Mouse (Mus musculus) embryonic facial prominence, embryonic 13.5 days (tissue): ENCODE measurements around the gene Tmie. TPM values are rescaled to one million over a fixed set of nuclear protein-coding genes. Genes with fewer than 3 reads are reported as not detected.
"Not testable (repeated sequence)": the region's sequence is repeated elsewhere in the genome, so short reads cannot be mapped to it uniquely, and the experiment has no call there.

Experiments
- ATAC-seq: fragments of 200-750 bp; cut with Nextera tagmentation; 2 replicates; pipeline ENCODE4 v1.8.0; 2017; ENCODE audit warnings: low read depth; ENCODE audit not compliant: insufficient number of reproducible peaks, insufficient read depth, low FRiP score, low TSS enrichment
- H3K27ac ChIP-seq: fragments of 300-500 bp; sonication (generic); 2 replicates; pipeline ENCODE4 v1.5.1; 2015; ENCODE audit warnings: moderate library complexity, mild to moderate bottlenecking, inconsistent platforms
- H3K27me3 ChIP-seq: fragments of 300-500 bp; sonication (generic); 2 replicates; pipeline ENCODE4 v1.6.1; 2015; ENCODE audit warnings: mild to moderate bottlenecking, inconsistent platforms
- H3K36me3 ChIP-seq: fragments of 300-500 bp; sonication (generic); 2 replicates; pipeline ENCODE4 v1.6.1; 2015; ENCODE audit warnings: mild to moderate bottlenecking, inconsistent platforms
- H3K4me1 ChIP-seq: fragments of 300-500 bp; sonication (generic); 2 replicates; pipeline ENCODE4 v1.6.1; 2015; ENCODE audit warnings: inconsistent platforms
- H3K4me2 ChIP-seq: fragments of 300-500 bp; sonication (generic); 2 replicates; pipeline ENCODE4 v1.6.1; 2015; ENCODE audit warnings: moderate library complexity, mild to moderate bottlenecking, inconsistent platforms
- H3K4me3 ChIP-seq: fragments of 300-500 bp; sonication (generic); 2 replicates; pipeline ENCODE4 v1.5.1; 2015; ENCODE audit warnings: mild to moderate bottlenecking, inconsistent platforms
- H3K9ac ChIP-seq: fragments of 300-500 bp; sonication (generic); 2 replicates; pipeline ENCODE4 v1.6.1; 2015; ENCODE audit warnings: mild to moderate bottlenecking, inconsistent platforms
- H3K9me3 ChIP-seq: fragments of 300-500 bp; sonication (generic); 2 replicates; pipeline ENCODE4 v1.6.1; 2016; ENCODE audit warnings: inconsistent platforms
- WGBS: fragments of 180-500 bp; shearing (Covaris S2); methylation state at CpG from one replicate; pipeline ENCODE4 v1.1.7; 2015; ENCODE audit warnings: mixed read lengths; 5-methylcytosine and 5-hydroxymethylcytosine counted together
- microRNA-seq: library from miRNA; unstranded; fragments of <30 nt; microRNA quantifications from one replicate; pipeline ENCODE4, GENCODE M21; 2016
- polyA plus RNA-seq: library from polyadenylated mRNA; unstranded; fragments of >200 nt; fragmentation: Nextera tagmentation; extraction: Ambion mirVana; gene quantifications from 2 replicates; pipeline ENCODE4 v1.2.1, GENCODE M21; 2015

Gene Tmie
- polyA plus RNA-seq, 1 experiment from 2014 or later: 2.3 TPM

DNA sequence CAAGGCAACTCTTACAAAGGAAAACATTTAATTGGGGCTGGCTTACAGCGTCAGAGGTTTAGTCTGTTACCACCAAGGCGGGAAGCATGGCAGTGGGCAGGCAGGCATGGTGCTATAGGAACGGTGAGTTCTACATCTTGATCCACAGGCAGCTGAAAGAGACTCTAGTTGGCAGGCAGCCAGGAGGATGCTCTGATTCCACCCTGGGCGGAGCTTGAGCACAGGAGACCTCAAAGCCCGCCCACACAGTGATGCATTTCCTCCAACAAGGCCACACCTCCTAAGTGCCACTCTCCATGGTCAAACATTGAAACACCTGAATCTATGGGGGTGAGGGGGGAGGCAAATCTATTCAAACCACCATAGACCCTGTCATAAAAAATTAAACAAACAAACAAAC lies 46.9 kb downstream of the Tmie start:
- H3K4me1 ChIP-seq: no peaks in the 10 kb centered on the region
- H3K4me3 ChIP-seq: no peak overlapping the region
- no peak overlapping the region for H3K4me2 ChIP-seq
- H3K9ac ChIP-seq: no peak overlapping the region
- ATAC-seq: no peak
- H3K36me3 ChIP-seq: no peaks in the 10 kb centered on the region
- no peaks in the 10 kb centered on the region for H3K9me3 ChIP-seq
- no peaks in the 10 kb centered on the region for H3K27me3 ChIP-seq
- WGBS: 69% methylated on average over 5 of the region's 5 CpGs
- no peak overlapping the region for H3K27ac ChIP-seq

- 69% methylated on average over 3 of the region's 3 CpGs for whole genome bisulfite sequencing
- H3K27ac ChIP-seq: no peak within 1 kb of the TSS
- H3K27me3 ChIP-seq: no peaks in the 10 kb centered on the region
Observed at GRCm38 (mm10) chr9:110826390-110826789, 53.5 kb downstream of the Tmie start, which contains the start of gene Prss43. Gene Prss43, plus strand, starts transcription at chr9:110826690.

GRCm38 (mm10) chr9:110825832-110826231 lies 54.1 kb downstream of the Tmie start:
- 75% methylated on average over 7 of the region's 7 CpGs for WGBS
- Histone ChIP-seq H3K36me3 (no peaks in the 10 kb centered on the region), H3K27ac (no peak overlapping the region)

More at GRCm38 (mm10) chr9:110826390-110826789, 53.5 kb downstream of the Tmie start, which contains the start of gene Prss43:
- no peaks in the 10 kb centered on the region for H3K9me3 ChIP-seq
- no peak within 1 kb of the TSS for H3K9ac ChIP-seq
- H3K4me1 ChIP-seq: no peaks in the 10 kb centered on the region; the same call in 1 of the 2 replicates
- no peaks in the 10 kb centered on the region for H3K36me3 ChIP-seq
- no peak within 1 kb of the TSS for H3K4me3 ChIP-seq
- no peak for ATAC-seq
- H3K4me2 ChIP-seq: no peak within 1 kb of the TSS

DNA sequence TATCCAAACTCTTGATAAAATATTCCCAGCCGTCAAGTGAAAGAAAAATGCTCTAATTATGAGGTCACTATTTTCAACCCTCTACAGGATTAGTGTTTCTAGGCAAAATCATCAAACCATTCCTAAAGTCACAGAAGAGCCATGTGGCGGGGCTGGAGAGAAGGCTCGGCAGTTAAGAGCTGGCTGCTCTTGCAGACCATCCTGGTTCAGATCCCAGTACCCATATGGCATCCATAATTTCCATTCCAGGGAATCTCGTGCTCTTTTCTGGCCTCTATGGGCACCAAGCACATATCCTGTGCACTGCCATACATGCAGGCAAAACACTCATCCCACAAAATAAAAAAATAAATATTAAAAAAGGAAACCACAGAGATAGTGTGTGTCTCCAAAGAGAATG lies 54.5 kb downstream of the Tmie start:
- H3K4me2 ChIP-seq: no peak overlapping the region
- no peak for ATAC-seq
- no peaks in the 10 kb centered on the region; the same call in 1 of the 2 replicates for H3K4me1 ChIP-seq
- H3K4me3 ChIP-seq: no peak overlapping the region
- H3K9ac ChIP-seq: no peak overlapping the region
- H3K36me3 ChIP-seq: no peaks in the 10 kb centered on the region
- no peaks in the 10 kb centered on the region for H3K9me3 ChIP-seq
- no peak overlapping the region for H3K27ac ChIP-seq
- WGBS: 70% methylated on average over 4 of the region's 4 CpGs
- H3K27me3 ChIP-seq: no peaks in the 10 kb centered on the region

More at GRCm38 (mm10) chr9:110825832-110826231, 54.1 kb downstream of the Tmie start:
- Histone ChIP-seq H3K4me2 (no peak overlapping the region), H3K4me3 (no peak overlapping the region), H3K9me3 (no peaks in the 10 kb centered on the region), H3K27me3 (no peaks in the 10 kb centered on the region), H3K9ac (no peak overlapping the region), H3K4me1 (no peaks in the 10 kb centered on the region; the same call in 1 of the 2 replicates)
- ATAC-seq: no peak

DNA sequence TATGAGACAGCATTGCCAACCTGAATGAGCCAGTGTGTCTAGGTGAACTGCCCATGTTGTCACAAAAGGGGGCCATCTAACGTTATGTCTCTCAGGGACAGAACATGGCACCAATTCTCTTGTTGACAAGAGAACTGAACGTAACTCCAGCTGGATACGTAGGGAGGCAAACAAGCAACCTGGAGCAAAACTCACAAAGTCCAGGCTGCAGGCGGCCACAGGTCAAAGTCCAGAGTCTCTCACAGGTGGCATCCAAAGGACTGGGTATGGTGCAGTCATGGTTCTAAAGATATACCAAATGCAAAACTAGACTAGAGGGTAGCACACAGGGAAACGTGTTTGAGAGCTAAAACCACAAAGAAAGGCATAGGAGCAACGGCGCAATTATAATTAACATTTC lies 58.5 kb downstream of the Tmie start:
- no peak overlapping the region for H3K4me2 ChIP-seq
- H3K4me3 ChIP-seq: no peak overlapping the region
- 86% methylated on average over 7 of the region's 7 CpGs for WGBS
- ATAC-seq: no peak
- no peaks in the 10 kb centered on the region for H3K27me3 ChIP-seq
- H3K4me1 ChIP-seq: no peaks in the 10 kb centered on the region; the same call in 1 of the 2 replicates
- H3K9me3 ChIP-seq: no peaks in the 10 kb centered on the region
- no peaks in the 10 kb centered on the region for H3K36me3 ChIP-seq
- H3K9ac ChIP-seq: no peak overlapping the region
- no peak overlapping the region for H3K27ac ChIP-seq

DNA sequence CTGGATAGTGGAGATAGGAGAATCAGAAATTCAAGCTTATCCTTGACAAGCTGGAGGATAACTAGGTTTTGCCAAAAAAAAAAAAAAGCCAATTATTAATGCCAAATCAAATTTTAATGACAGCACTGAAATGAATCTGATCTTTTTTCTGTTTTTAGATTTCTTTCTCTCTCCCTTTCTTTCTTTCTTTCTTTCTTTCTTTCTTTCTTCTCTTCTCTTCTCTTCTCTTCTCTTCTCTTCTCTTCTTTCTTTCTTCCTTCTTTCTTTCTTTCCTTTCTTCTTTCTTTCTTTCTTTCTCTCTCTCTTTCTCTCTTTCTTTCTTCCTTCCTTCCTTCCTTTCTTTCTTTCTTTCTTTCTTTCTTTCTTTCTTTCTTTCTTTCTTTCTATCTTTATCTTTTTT lies 59.4 kb downstream of the Tmie start:
- H3K27me3 ChIP-seq, H3K36me3 ChIP-seq, ATAC-seq, H3K4me3 ChIP-seq, H3K27ac ChIP-seq, H3K9me3 ChIP-seq, H3K4me1 ChIP-seq, H3K9ac ChIP-seq, H3K4me2 ChIP-seq: not testable (repeated sequence)

Small RNA genes lying within 50 kb of the gene (microRNA-seq; reads per million reads assigned to microRNA genes)
- gene Gm24269: not detected

Other genes starting within 250 kb of the Tmie start
- gene Nbeal2, start 226.0 kb downstream of the Tmie start, polyA plus RNA-seq: 1.8 and 2.4 TPM in 2 replicates
- 101 and 123 TPM in 2 replicates for gene Ccdc12, start 223.6 kb downstream of the Tmie start, polyA plus RNA-seq
- 1.6 and 12.3 TPM in 2 replicates for gene Myl3, start 138.3 kb downstream of the Tmie start, polyA plus RNA-seq
- gene Pth1r, start 133.0 kb downstream of the Tmie start, polyA plus RNA-seq: 138 and 165 TPM in 2 replicates
- gene Prss42, start 81.9 kb downstream of the Tmie start, polyA plus RNA-seq: not detected in 2 replicates
- not detected in 2 replicates for gene Prss44, start 66.1 kb downstream of the Tmie start, polyA plus RNA-seq
- not detected in 2 replicates for gene Prss43, start 53.4 kb downstream of the Tmie start, polyA plus RNA-seq
- not detected in 2 replicates for gene Prss45, start 45.5 kb downstream of the Tmie start, polyA plus RNA-seq
- gene Prss46, start 35.6 kb downstream of the Tmie start, polyA plus RNA-seq: not detected in 2 replicates
- 0.14 and 0.48 TPM in 2 replicates for gene Prss50, start 22.1 kb downstream of the Tmie start, polyA plus RNA-seq
- gene Als2cl, start 243 bp downstream of the Tmie start, polyA plus RNA-seq: 4.3 and 4.6 TPM in 2 replicates
- gene Fam240a, start 36.7 kb upstream of the Tmie start, polyA plus RNA-seq: not detected in 2 replicates
- gene Tdgf1, start 66.0 kb upstream of the Tmie start, polyA plus RNA-seq: 0.62 and 0.87 TPM in 2 replicates
- gene Lrrc2, start 71.4 kb upstream of the Tmie start, polyA plus RNA-seq: 0.28 and 0.62 TPM in 2 replicates
- gene Rtp3, start 110.5 kb upstream of the Tmie start, polyA plus RNA-seq: 0.11 and 0.20 TPM in 2 replicates
- 0.46 and 1.6 TPM in 2 replicates for gene Ltf, start 139.2 kb upstream of the Tmie start, polyA plus RNA-seq
- gene Ccrl2, start 177.4 kb upstream of the Tmie start, polyA plus RNA-seq: 0.62 and 0.63 TPM in 2 replicates
- 41.7 and 47.3 TPM in 2 replicates for gene Lrrfip2, start 237.5 kb upstream of the Tmie start, polyA plus RNA-seq